Mouse (Mus musculus) midbrain, embryonic 10.5 days (tissue): ENCODE measurements around the gene Gm853. TPM values are rescaled to one million over a fixed set of nuclear protein-coding genes. Genes with fewer than 3 reads are reported as not detected.

Source experiments
- DNase-seq: peaks from one replicate; pipeline ENCODE4 v3.0.0-alpha.2; 2017; ENCODE audit warnings: low spot score
- H3K27ac ChIP-seq: fragments of 300-500 bp; sonication (generic); replicated peaks from 2 replicates; pipeline ENCODE4 v1.5.1; 2016; ENCODE audit warnings: mild to moderate bottlenecking
- H3K27me3 ChIP-seq: fragments of 300-500 bp; sonication (generic); 2 replicates; pipeline ENCODE4 v1.6.1; 2016; ENCODE audit warnings: low read depth, mild to moderate bottlenecking; ENCODE audit not compliant: poor library complexity, severe bottlenecking
- H3K36me3 ChIP-seq: fragments of 300-500 bp; sonication (generic); 2 replicates; pipeline ENCODE4 v1.6.1; 2016; ENCODE audit warnings: mild to moderate bottlenecking, moderate library complexity
- H3K4me1 ChIP-seq: fragments of 300-500 bp; sonication (generic); 2 replicates; pipeline ENCODE4 v1.6.1; 2016
- H3K4me3 ChIP-seq: fragments of 300-500 bp; sonication (generic); 2 replicates; pipeline ENCODE4 v1.5.1; 2016; ENCODE audit warnings: mild to moderate bottlenecking, moderate library complexity
- H3K9me3 ChIP-seq: fragments of 300-500 bp; sonication (generic); replicated peaks from 2 replicates; pipeline ENCODE4 v1.6.1; 2016; ENCODE audit warnings: mild to moderate bottlenecking
- WGBS: fragments of 180-500 bp; shearing (Covaris S2); methylation state at CpG from one replicate; pipeline ENCODE4 v1.1.7; 2016; 5-methylcytosine and 5-hydroxymethylcytosine counted together
- polyA plus RNA-seq: library from polyadenylated mRNA; unstranded; fragments of >200 nt; fragmentation: Nextera tagmentation; extraction: Ambion mirVana; gene quantifications from 2 replicates; pipeline ENCODE4 v1.2.1, GENCODE M21; 2016

Gm853 gene
- polyA plus RNA-seq, 1 experiment from 2014 or later: 0.31 TPM

DNA sequence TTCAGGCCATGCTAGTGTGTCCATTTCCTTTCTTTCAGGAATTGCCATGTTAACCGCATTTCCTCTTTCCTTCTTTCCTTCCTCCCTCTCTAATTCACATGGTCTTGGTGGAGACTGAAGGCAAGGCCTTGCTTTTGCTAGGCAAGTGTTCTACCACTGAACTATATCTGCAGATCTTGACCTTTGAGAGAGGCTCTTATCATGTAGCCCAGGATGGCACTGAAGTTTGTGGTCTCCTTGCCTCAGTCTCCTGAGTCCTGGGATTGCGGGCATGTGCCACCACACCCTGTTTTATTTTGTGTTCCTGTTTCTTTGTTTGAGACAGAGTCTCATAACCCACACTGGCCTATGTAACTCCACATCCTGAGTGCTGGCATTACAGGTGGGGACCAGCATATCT, 10.3 kb downstream of the Gm853 start:
- no peaks in the 10 kb centered on the region for H3K36me3 ChIP-seq
- peaks cover 12% of the 10 kb centered on the region; the same call in 1 of the 2 replicates for H3K9me3 ChIP-seq
- 96% methylated on average over 2 of the region's 2 CpGs for WGBS
- H3K4me1 ChIP-seq: no peaks in the 10 kb centered on the region
- no peak for DNase-seq
- H3K27ac ChIP-seq: no peak overlapping the region
- H3K4me3 ChIP-seq: no peak overlapping the region
- H3K27me3 ChIP-seq: no peaks in the 10 kb centered on the region

DNA sequence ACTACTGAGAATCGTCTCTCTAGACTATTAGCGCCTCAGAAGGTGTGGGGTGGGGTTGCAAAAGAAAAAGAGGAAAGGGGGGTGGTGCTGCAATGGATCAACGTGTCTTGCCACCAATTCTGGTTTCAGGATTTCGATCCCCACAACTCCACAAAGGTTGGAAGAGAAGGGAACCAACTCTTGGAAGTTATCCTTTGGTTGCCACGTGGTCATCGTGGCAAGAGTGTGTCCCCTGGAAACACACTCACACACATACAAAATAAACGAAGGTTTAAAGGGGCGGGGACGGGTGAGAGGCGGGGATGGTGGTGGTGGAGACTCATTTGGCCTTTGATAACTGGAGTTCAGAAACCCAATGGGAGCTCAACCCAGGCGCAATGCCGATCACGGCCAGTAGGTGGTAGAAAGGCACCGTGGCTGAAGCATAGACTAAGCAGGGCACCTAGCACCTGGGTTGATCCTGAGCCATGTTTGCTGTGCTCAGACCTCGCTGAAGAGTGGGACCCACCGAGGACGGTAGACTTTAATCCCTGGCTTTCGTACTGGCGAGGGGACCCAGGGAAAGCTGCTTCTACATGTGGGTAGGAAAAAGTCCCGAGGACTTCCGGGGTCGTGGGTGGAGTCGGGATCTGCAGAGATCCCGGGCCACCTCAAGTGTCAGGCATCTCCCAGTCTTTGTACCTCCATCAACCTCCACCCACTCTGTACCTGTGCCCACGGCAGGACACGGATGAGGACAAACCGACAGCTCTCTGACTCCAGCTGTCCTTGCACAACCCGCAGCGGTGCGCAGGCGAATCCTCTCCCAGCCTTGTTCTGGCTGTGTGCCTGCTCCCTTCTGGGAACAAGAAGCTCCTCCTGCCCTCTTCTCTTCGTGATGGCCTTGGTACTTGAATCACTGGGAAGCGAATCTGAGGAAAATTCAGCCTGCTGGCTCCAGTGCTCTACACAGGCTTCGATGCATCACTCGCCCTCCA, 23.2 kb downstream of the Gm853 start:
- Histone ChIP-seq H3K27ac (peak overlapping the region; percentile 39; the same call in 1 of the 2 replicates), H3K4me3 (peak overlapping the region; percentile 53), H3K4me1 (peaks cover 8% of the 10 kb centered on the region), H3K27me3 (peaks cover 23% of the 10 kb centered on the region), H3K36me3 (no peaks in the 10 kb centered on the region), H3K9me3 (peaks cover 16% of the 10 kb centered on the region; the same call in 1 of the 2 replicates)
- peak; percentile 87 for DNase-seq
- WGBS: 19% methylated on average over 35 of the region's 35 CpGs

DNA sequence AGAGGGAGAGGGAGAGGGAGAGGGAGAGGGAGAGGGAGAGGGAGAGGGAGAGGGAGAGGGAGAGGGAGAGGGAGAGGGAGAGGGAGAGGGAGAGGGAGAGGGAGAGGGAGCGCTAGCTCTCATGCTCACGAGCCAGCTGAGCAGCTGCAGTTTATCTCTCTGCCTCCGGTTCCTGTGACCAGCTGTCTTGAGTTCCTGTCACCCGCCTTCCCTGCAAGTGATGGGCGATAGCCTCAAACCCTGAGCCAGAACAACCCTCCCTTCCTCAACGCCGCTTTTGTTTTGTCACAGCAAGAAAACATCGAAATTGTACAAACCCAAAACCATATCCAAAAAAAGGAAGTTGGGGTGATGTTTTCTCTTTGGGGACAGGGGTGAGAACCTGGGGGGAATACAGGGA, 25.7 kb downstream of the Gm853 start:
- no peak overlapping the region for H3K4me3 ChIP-seq
- H3K36me3 ChIP-seq: no peaks in the 10 kb centered on the region
- peaks cover 23% of the 10 kb centered on the region for H3K27me3 ChIP-seq
- 86% methylated on average over 8 of the region's 8 CpGs for WGBS
- H3K27ac ChIP-seq: no peak overlapping the region
- H3K4me1 ChIP-seq: peaks cover 8% of the 10 kb centered on the region
- no peaks in the 10 kb centered on the region for H3K9me3 ChIP-seq
- DNase-seq: no peak

DNA sequence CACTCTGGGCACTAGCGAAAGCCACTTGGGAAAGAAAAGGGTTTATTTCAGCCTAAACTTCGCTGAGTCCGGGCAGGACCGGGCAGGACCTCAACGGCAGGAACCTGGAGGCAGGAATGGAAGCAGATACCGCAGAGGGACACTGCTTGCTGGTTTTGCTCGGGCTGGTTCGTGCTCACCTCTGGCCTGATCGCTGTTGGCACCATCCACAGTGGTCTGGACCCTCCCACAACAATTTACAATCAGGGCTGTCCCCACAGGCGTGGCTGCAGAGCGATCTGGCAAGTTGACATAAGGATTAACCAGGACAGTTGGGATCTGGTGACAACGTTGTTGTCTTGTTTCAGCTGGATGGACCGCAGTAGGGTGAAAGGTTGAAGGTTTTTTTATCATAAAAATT, 26.3 kb downstream of the Gm853 start:
- Histone ChIP-seq H3K9me3 (no peaks in the 10 kb centered on the region), H3K27ac (no peak overlapping the region), H3K4me3 (no peak overlapping the region), H3K4me1 (peaks cover 8% of the 10 kb centered on the region), H3K36me3 (no peaks in the 10 kb centered on the region), H3K27me3 (peaks cover 18% of the 10 kb centered on the region)
- WGBS: 79% methylated on average over 13 of the region's 13 CpGs
- DNase-seq: no peak

DNA sequence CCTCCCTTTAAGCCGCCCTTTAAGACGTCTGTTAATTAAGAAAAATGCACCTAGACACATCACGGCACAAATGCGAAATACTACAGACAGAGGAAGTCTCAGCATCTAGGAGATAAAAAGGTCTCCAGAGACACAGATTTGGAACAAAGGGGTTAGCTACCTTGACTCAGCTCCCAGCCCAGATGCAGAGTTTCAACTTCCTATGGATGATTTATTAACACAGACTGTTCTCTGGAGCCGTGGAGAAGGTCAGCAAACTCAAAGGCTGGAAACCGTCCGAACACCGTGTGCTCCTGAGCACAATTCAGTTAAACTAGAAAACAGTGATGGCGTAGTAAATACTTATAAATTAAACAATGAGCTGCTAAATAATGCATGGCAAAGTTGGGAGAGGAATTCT, 29.9 kb downstream of the Gm853 start:
- Histone ChIP-seq H3K4me3 (no peak overlapping the region), H3K27ac (no peak overlapping the region), H3K9me3 (no peaks in the 10 kb centered on the region), H3K27me3 (no peaks in the 10 kb centered on the region; the same call in 1 of the 2 replicates), H3K36me3 (no peaks in the 10 kb centered on the region), H3K4me1 (peaks cover 5% of the 10 kb centered on the region)
- no peak for DNase-seq
- 81% methylated on average over 9 of the region's 9 CpGs for WGBS

DNA sequence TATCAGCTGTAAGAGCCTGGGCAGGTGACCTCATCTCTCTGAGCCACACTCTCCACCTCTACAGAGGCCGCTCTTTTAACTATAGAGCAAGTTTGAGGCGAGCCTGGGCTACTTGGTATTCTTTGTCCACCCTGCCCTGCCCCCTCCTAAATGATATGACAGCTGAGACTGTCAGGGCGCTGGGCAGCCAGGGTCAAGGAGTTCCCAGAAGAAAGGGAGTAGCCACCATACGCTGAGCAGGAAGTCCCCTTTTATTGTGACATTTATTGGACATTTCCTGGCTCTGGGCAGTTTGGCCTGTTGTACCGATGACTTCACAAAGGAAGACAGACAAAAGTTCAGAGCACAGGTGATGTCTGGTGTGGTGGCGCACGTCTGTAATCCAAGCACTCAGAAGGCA, 32.6 kb downstream of the Gm853 start:
- Histone ChIP-seq H3K27ac (no peak overlapping the region), H3K36me3 (no peaks in the 10 kb centered on the region), H3K4me3 (no peak overlapping the region), H3K4me1 (peaks cover 5% of the 10 kb centered on the region), H3K27me3 (no peaks in the 10 kb centered on the region; the same call in 1 of the 2 replicates), H3K9me3 (no peaks in the 10 kb centered on the region)
- 74% methylated on average over 7 of the region's 7 CpGs for WGBS
- DNase-seq: no peak

DNA sequence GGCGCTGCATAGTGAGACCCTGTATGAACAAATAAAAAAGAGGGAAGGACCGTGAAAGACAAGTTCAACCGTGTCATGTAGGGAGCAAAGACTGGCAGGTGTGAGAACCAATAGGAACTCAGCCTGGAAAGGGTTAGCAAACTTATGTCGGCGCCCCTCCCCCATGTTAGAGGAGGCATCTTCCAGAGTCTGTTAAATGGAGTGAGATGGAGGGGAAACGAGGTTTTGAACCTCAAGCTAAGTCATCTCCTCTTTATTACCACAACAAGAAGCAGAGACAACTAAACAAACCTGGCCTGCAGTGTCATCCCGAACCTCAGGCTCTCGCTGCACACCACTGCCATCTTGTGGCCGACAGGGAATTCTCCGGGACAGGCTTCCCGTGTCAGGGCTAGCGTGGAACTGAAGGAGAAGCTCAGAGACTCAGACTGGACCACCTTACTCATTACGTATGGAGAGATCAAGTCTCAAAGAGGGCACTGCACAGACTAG, 33.3 kb downstream of the Gm853 start:
- peak overlapping the region; percentile 37 for H3K4me3 ChIP-seq
- WGBS: 5% methylated on average over 13 of the region's 13 CpGs
- no peaks in the 10 kb centered on the region for H3K36me3 ChIP-seq
- peak; percentile 84 for DNase-seq
- no peaks in the 10 kb centered on the region; the same call in 1 of the 2 replicates for H3K27me3 ChIP-seq
- H3K4me1 ChIP-seq: peaks cover 5% of the 10 kb centered on the region
- H3K27ac ChIP-seq: no peak overlapping the region
- no peaks in the 10 kb centered on the region for H3K9me3 ChIP-seq

DNA sequence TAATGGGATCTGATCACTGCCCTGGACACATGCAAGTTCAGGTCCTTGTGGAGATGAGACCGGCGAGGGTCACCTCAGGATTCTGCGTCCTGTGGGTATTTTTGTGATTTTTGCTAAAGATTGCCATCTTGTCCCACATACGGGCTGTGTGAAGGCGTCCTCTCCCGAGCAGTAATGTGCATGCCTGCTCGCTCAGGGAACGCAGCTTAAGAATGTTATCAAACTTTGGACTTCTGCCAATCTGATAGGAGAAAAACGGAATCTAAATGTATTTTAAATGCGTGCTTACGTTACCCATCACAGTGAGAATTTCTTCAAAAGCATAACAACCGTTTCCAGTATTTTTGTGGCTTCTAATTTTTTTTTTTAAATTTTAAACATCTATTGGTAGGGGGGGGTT, 35.3 kb downstream of the Gm853 start:
- no peak overlapping the region for H3K27ac ChIP-seq
- DNase-seq: no peak
- no peak overlapping the region for H3K4me3 ChIP-seq
- WGBS: 90% methylated on average over 12 of the region's 12 CpGs
- H3K9me3 ChIP-seq: no peaks in the 10 kb centered on the region
- peaks cover 5% of the 10 kb centered on the region for H3K4me1 ChIP-seq
- H3K36me3 ChIP-seq: no peaks in the 10 kb centered on the region
- peaks cover 10% of the 10 kb centered on the region; the same call in 1 of the 2 replicates for H3K27me3 ChIP-seq

DNA sequence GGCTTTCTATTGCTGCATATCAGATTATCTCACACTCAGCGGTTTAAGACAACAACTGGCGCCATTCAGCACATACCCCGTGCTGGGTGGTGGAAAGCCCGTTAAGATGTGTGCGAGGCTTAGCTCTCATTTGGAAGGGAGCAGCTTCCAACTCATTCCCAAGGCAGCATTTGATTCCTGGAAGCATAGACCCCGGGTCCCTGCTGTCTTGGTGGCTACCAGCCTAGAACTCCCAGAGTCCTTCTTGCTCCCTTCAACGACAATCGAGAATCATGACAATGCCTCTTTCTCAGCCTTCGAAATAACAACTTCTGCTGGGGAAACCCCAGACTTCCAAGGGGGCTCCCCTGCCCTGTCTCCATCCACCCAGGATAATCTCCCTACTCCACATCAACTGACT, 35.8 kb downstream of the Gm853 start:
- DNase-seq: no peak
- H3K36me3 ChIP-seq: no peaks in the 10 kb centered on the region
- H3K4me3 ChIP-seq: no peak overlapping the region
- 79% methylated on average over 9 of the region's 9 CpGs for WGBS
- H3K9me3 ChIP-seq: no peaks in the 10 kb centered on the region
- H3K4me1 ChIP-seq: peaks cover 5% of the 10 kb centered on the region
- peaks cover 10% of the 10 kb centered on the region; the same call in 1 of the 2 replicates for H3K27me3 ChIP-seq
- H3K27ac ChIP-seq: no peak overlapping the region

DNA sequence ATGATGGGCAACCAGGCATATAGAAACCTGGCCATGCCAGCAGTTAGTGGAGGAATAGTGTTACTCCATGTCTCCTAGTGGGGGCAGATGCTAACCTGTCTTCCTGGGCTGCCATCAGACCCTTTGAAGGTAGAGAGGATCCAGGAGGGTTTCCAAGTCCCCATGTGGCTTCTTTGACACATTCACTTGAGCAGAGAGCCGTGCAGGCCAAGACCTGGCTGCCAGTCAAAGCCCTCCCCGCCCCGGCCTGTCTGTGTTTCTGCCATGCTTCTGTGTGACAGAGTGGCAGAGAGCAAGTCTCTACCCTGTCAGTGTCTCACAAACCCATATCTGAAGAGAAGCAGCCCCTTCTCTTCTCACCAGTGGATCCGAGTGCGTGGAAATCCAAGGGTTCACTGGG, 38.3 kb downstream of the Gm853 start:
- no peak for DNase-seq
- Histone ChIP-seq H3K4me3 (no peak overlapping the region), H3K9me3 (no peaks in the 10 kb centered on the region), H3K27ac (no peak overlapping the region), H3K27me3 (0 out of 2 replicates have a peak, but pooled peaks cover 16% of the 10 kb centered on the region), H3K36me3 (no peaks in the 10 kb centered on the region), H3K4me1 (peaks cover 3% of the 10 kb centered on the region)
- 100% methylated on average over 5 of the region's 5 CpGs for WGBS

DNA sequence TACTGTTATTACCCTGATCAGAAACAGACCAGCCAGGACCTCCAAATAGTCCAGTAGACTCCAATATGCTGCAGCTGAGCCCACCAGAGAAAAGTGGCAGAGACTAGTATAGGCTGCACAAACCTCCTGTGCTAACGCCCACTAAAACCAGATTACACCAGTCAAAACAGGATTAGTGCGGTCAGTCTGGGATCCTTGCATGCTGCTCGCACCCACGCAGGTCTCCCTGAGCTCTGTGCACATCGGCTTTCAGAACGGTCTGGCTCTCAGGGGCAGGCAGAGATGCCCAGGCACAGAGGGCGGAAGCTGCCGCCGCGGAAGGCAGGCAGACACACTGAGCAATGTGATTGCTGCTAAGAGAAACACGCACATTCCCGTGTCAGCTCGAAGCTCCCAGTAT, 39.2 kb downstream of the Gm853 start:
- WGBS: 75% methylated on average over 13 of the region's 13 CpGs
- no peak for DNase-seq
- Histone ChIP-seq H3K27me3 (0 out of 2 replicates have a peak, but pooled peaks cover 16% of the 10 kb centered on the region), H3K9me3 (no peaks in the 10 kb centered on the region), H3K27ac (peak overlapping the region; percentile 35; the same call in 1 of the 2 replicates), H3K36me3 (no peaks in the 10 kb centered on the region), H3K4me1 (no peaks in the 10 kb centered on the region; the same call in 1 of the 2 replicates), H3K4me3 (no peak overlapping the region)

DNA sequence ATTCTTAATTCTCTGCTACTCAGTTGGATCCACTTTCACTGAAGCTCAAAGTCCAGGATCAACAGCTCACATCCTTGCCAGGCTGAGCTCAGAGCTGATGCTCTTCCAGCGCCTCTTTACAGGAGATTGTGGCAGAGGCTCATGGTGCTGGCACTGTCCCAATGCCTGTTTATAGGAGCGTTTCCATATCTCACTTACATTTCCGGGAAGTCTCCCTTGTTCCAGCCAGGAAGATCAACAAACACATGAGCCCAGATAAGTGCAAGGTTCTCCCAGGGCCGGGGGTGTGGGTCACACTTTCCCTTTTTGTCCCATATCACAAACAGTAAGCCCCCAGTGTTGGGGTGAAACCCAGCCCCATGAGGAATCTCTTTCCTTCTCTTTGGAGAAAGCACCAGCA, 40.3 kb downstream of the Gm853 start:
- H3K9me3 ChIP-seq: no peaks in the 10 kb centered on the region
- H3K27me3 ChIP-seq: peaks cover 26% of the 10 kb centered on the region
- no peak overlapping the region for H3K27ac ChIP-seq
- H3K4me1 ChIP-seq: no peaks in the 10 kb centered on the region; the same call in 1 of the 2 replicates
- no peaks in the 10 kb centered on the region for H3K36me3 ChIP-seq
- WGBS: 82% methylated on average over 4 of the region's 4 CpGs
- no peak for DNase-seq
- H3K4me3 ChIP-seq: no peak overlapping the region
